Mouse (Mus musculus) subcutaneous adipose tissue, adult 2 months (tissue): ENCODE results near the gene Arhgef12. TPM values are rescaled to one million over a fixed set of nuclear protein-coding genes. Genes with fewer than 3 reads are reported as not detected.

Source experiments
- polyA plus RNA-seq: library from polyadenylated mRNA; depleted of rRNA; stranded (reverse); fragments of >200 nt; gene quantifications from 2 replicates; pipeline ENCODE4 v1.2.3, GENCODE M21; 2012; ENCODE audit warnings: low replicate concordance; rRNA removed

The Arhgef12 gene
- 38.3 and 40.0 TPM in 2 replicates for polyA plus RNA-seq

DNA sequence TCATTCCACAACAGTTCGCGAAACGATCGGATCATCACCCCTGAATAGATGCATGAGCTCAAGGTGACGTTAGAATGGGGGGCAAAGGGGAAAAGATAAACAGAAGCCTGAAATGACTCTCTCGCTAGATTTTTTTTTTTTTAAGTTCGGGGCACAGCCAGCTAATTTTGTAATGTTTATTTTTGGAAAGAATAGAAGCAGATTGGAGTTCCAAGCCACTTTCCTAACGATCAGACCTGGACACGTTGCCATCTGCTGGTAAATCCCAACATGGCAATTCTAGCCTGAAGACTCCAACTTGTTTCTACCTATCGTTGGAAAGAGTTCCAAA, at the start of gene Arhgef12:
Arhgef12 (minus strand) TSS at position 53 of the 331 bp plus-strand sequence.

GRCm38 (mm10) chr9:43116134-43116996, 9.3 kb upstream of the Arhgef12 start, which contains the start of gene Tmem136:
Gene Tmem136, minus strand, starts transcription at chr9:43116570.

GRCm38 (mm10) chr9:42943781-42944535, 163.1 kb downstream of the Arhgef12 start, which contains the start of gene Grik4:
Gene Grik4, minus strand, starts transcription at chr9:42944493.

Other genes starting within 250 kb of the Arhgef12 start
- 0.07 and 0.73 TPM in 2 replicates for gene Grik4, start 162.7 kb downstream of the Arhgef12 start, polyA plus RNA-seq
- 4.3 and 6.6 TPM in 2 replicates for gene Tmem136, start 9.3 kb upstream of the Arhgef12 start, polyA plus RNA-seq
- 0.13 and 0.27 TPM in 2 replicates for gene Pou2f3, start 103.1 kb upstream of the Arhgef12 start, polyA plus RNA-seq
- gene Oaf, start 132.7 kb upstream of the Arhgef12 start, polyA plus RNA-seq, result 77.1 and 117 TPM in 2 replicates
- gene Trim29, start 203.6 kb upstream of the Arhgef12 start, polyA plus RNA-seq, result 0.78 and 2.4 TPM in 2 replicates